Mouse (Mus musculus): ENCODE data around the gene Smarcd1.
"Not testable (repeated sequence)": the region's sequence is repeated elsewhere in the genome, so short reads cannot be mapped to it uniquely, and the experiment has no call there.

Smarcd1 gene

DNA sequence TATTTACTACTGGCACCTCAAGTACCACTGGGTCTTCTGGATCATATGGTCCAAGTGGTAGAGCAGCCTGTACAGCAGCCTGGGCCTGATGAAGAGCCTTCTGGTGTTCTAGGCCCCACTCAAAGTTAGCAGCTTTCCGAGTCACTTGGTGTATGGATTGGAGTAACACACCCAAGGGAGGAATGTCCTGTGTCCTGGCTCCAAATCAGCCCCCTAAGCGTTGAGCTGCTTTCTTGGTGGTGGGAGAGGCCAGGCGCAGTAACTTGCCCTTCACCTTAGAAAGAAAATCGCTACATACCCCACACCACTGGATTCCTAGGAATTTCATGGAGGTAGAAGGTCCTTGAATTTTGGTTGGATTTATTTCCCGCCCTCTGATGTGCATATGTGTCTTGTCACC, 17.8 kb upstream of the Smarcd1 start:
- DNase-seq (ENCODE audit: low spot score in 2 of 2) = no peak

DNA sequence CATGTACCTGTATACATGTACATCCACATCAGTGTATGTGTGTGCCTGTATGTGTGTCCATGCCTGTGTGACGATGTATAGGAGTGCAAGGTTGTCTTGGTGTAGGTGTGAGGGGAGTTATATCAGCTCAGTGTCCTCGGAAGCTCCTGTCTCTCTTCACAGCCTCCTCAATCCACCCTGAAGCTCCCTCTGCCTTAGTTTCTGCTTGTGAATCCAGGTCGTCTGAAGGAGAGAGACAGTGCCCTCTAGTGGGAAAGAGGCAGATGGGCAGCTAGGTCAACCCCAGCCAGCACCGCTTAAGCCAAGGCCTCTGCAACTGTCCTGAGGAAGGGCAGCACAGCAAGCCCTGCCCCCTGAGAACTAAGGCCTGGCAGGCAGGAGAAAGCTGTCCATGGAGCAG, 13.2 kb upstream of the Smarcd1 start:
- DNase-seq (ENCODE audit: low spot score in 2 of 2) = peak in 1 of 2 experiments; percentile 55

GRCm38 (mm10) chr15:99690924-99691323, 11.0 kb upstream of the Smarcd1 start:
- no peak for DNase-seq (ENCODE audit: low spot score in 2 of 2)

GRCm38 (mm10) chr15:99691976-99692375, 10.0 kb upstream of the Smarcd1 start:
- no peak for DNase-seq (ENCODE audit: low spot score in 2 of 2)

- no peak for DNase-seq (ENCODE audit: low spot score in 2 of 2)
These were observed 4.6 kb upstream of the Smarcd1 start for GRCm38 (mm10) chr15:99697309-99697708.

- no peak for DNase-seq (ENCODE audit: low spot score in 2 of 2)
These were observed 3.3 kb upstream of the Smarcd1 start for GRCm38 (mm10) chr15:99698533-99699085.

DNA sequence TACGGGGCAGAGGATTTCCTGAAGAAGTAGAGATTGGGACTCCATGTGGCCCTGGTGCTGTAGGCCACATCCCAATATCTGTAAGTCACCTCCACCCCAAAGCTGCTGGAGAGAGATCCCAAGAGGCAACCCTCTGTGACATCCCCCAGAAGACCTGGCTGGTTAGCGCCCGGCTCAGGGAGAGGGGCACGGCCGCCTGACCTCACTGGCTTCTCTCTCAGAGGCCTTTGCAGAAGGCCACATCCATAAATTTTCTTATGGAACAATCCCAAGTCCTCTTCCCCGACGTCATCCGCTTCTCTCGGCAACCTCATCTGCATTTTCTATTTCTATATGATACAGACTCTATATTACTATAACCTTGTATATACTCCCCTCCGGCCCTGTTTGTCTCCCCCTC, 2.2 kb upstream of the Smarcd1 start:
- no peak for DNase-seq (ENCODE audit: low spot score in 2 of 2)

DNA sequence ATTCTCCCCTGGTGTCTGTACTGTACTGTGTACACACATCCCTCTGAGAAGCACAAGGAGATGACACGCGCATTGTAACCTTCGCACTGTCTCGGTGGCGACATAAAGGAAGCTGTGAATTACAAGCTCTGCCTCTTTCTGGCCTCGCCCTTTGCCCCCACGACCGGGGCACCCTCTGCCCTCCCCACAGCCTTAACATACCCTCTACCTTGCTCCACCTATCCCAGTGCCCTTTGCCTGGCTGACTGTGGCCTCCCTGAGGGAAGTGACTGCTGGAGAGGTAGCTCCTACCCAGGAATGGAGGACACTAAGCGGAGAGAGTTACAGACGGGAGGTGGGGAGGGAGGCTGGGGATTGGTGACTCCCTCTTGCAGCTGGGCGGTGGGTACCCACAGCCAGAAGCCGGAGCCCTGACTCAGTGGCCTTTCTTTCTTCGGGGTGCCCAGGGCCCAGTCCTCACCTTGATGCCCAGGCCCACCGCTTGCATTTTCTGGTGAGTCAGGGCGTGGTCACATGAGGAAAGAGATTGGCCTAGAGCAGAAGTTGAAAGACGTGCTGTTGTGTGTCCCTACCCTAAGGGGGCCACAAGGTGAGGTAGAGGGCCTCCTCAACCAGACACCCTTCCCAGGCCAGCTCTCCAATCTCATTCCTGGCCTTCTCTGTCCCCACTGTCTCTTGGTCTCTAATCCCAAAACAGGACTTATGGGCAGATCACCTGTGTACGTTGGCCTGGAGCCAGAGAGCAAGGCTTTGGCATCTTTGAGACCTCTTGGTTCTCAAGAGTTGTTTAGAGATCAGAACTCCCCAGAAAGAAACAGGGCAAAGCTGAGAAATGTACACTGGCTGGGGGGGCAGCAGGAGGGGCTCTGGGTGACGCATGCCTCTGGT, 1.5 kb upstream of the Smarcd1 start:
- DNase-seq (ENCODE audit: low spot score in 2 of 2) = no peak

- DNase-seq (ENCODE audit: low spot score in 2 of 2) = not testable (repeated sequence)
These were observed 310 bp upstream of the Smarcd1 start for GRCm38 (mm10) chr15:99701640-99701998.

DNA sequence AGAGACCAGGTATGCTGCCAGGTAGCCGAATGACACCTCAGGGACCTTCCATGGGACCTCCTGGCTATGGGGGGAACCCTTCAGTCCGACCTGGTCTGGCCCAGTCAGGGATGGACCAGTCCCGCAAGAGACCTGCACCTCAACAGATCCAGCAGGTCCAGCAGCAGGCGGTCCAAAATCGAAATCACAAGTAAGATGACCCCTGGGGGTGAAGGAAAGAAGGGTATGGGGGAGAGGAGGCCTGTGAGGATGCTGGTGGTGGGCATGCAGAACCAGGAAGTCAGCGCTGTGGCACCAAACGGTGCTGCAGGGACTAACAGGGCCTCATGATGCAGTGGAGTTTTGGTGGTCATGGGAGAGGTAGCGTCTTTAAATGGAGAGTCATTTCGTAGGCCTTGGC, 1.2 kb downstream of the Smarcd1 start:
- DNase-seq (ENCODE audit: low spot score in 2 of 2) = no peak

GRCm38 (mm10) chr15:99703676-99704040, 1.7 kb downstream of the Smarcd1 start:
- no peak for DNase-seq (ENCODE audit: low spot score in 2 of 2)

GRCm38 (mm10) chr15:99704041-99704681, 2.2 kb downstream of the Smarcd1 start:
- no peak for DNase-seq (ENCODE audit: low spot score in 2 of 2)

DNA sequence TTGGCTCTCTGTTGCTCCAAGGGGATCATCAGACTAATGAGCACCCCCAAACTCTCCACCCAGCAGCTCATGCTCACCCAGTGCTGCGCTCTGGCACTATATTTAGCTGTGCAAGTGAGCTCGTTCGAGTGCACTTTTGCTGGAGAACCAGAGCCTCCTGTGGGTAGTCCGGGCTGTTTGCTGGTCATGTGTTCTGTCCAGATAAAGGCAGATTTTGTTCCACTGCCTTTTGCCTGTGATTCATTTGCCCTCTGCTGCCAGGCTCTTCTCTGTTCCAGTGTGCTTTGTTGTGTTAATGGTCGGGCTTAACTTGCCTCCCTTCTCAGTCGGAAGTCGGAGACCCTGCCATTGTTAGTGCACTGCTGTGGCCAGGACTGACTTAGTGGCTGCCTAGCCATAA, 3.0 kb downstream of the Smarcd1 start:
- DNase-seq (ENCODE audit: low spot score in 2 of 2) = peak in 1 of 2 experiments; percentile 62

- peak in 1 of 2 experiments; percentile 60 for DNase-seq (ENCODE audit: low spot score in 2 of 2)
These were observed 3.6 kb downstream of the Smarcd1 start, which contains the start of gene Gm17349 for GRCm38 (mm10) chr15:99705440-99706048. Gm17349 (minus strand) TSS chr15:99705490.

GRCm38 (mm10) chr15:99708176-99708575, 6.2 kb downstream of the Smarcd1 start:
- no peak for DNase-seq (ENCODE audit: low spot score in 2 of 2)

DNA sequence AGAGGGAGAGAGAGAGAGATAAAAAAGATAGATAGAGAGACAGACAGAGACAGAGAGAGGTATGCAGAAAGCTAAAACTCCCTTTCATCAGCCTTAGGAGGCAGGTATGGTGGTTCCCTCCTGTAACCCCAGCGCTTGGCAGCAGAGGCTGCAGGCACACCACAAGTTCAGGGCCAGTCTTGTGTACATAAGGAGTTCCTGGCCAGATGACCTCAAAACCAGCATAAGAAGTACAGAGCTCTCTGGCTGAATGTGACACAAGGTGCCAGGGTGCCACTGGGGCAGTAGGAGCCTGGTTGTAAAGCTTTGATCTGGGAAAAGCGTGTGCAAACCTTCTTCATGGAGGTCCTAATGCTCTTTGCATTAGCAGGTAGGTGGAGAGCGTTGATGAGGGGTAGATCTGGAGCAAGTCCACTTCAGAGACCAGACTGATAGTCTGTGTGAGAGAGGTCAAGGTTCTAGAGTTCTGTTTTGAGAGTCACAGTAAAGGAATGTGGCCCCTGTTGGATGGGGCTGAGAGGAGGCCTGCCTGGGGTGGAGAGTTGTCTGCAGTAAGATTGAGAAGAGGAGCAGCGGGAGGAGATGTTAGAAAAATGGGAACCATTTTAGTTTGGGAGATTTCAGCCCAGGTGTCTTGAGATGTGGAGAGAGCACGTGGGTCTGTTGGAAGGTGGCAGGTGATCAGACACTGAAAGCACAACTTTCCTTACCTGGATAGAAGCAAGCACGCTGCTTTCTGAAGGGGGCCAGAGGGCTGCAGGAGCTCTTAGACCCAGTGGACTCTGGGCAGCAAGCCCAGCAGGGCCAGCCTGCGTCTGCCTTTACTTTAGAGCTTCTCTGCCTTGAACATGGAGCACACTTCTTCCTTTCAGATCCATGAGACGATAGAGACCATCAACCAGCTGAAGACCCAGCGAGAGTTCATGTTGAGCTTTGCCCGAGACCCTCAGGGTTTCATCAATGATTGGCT, 8.6 kb downstream of the Smarcd1 start:
- DNase-seq (ENCODE audit: low spot score in 2 of 2) = no peak

DNA sequence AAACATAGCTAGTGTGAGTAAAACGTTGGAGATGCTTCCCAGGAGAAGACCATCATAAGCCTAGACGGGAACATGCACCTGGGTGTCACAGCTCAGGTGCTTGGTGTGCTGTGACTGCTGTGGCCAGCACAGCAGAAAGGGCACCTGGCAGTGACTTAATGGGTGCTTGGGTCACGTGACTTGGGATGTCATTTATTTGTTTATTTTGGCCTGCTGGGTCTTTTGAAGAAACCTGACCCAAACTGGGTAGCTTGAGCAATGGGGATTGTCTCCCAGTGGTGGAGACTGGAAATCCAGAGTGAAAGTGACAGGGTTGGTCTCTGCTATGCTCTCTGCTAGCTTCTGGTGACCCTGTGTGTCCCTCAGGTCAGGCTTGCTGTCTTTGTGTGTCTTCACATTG, 9.6 kb downstream of the Smarcd1 start:
- DNase-seq (ENCODE audit: low spot score in 2 of 2) = no peak

GRCm38 (mm10) chr15:99712666-99713559, 11.0 kb downstream of the Smarcd1 start:
- no peak for DNase-seq (ENCODE audit: low spot score in 2 of 2)

DNA sequence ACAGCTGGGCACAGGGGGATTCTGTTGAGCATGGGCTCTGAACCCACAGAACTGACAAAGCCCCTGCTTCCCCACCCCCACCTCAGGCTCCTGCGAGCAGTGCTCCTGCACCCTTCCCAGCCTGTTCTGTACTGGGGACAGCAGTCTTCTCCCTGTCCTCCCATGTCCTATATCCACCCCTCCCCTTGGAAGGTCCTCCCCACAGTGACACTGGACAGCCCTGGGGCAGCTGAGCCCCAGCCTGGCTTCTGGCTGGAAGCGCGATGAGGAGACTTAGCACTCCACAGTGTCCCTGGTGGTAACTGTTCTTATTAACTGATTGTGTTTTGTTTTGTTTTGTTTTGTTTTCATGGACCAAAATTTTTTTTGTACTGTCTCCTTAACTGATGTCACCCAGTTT, 11.6 kb downstream of the Smarcd1 start:
- DNase-seq (ENCODE audit: low spot score in 2 of 2) = no peak

- no peak for DNase-seq (ENCODE audit: low spot score in 2 of 2)
These were observed 12.3 kb downstream of the Smarcd1 start for GRCm38 (mm10) chr15:99714206-99714605.
